10 mouse cellular contexts compared by ENCODE assay signal in genomic region chr4:155245770-155246492, GRCm38 (mm10). TPM values are rescaled to one million over a fixed set of nuclear protein-coding genes. Genes with fewer than 3 reads are reported as not detected.
DNase-seq lines count a peak whose midpoint lies in the region; ATAC-seq and TF ChIP-seq lines count a peak whose summit lies in the region.
"Had no signal": no experiment of that assay in that cellular context is flagged by ENCODE, and none has a peak within 500 bp of the region (broad histone marks: within the 10 kb centered on the region; RNA-seq: fewer than 3 reads in every experiment).

No protein-coding gene starts in this region.

- ATAC-seq in lung, postnatal 0 days = no peak
- no peak for ATAC-seq in embryonic facial prominence, embryonic 14.5 days (ENCODE audit: low read depth)
- no peak for ATAC-seq in limb, embryonic 13.5 days (ENCODE audit: low FRiP score, low read depth)

- peaks cover 35% of the 10 kb centered on the region for H3K4me1 ChIP-seq in heart, embryonic 10.5 days
- peaks cover 6% of the 10 kb centered on the region for H3K4me1 ChIP-seq in lung, postnatal 0 days (ENCODE audit: insufficient read depth, low read depth, low read length)
- H3K4me1 ChIP-seq in embryonic facial prominence, embryonic 14.5 days (ENCODE audit: control insufficient read depth, insufficient read depth, low read length) = peaks cover 6% of the 10 kb centered on the region; the same call in 1 of the 2 replicates
- H3K4me1 ChIP-seq in limb, embryonic 13.5 days = peaks cover 30% of the 10 kb centered on the region

- H3K4me2 ChIP-seq in lung, postnatal 0 days (replicated peaks; ENCODE audit: low read depth, low read length) = no peak overlapping the region
- no peak overlapping the region for H3K4me2 ChIP-seq in embryonic facial prominence, embryonic 14.5 days (ENCODE audit: low read depth, low read length)
- H3K4me2 ChIP-seq in limb, embryonic 13.5 days (replicated peaks) = no peak overlapping the region
- H3K4me2 ChIP-seq: liver, embryonic 13.5 days had no signal

- peak overlapping the region; percentile 43 for H3K27ac ChIP-seq in heart, embryonic 10.5 days
- H3K27ac ChIP-seq in lung, postnatal 0 days (ENCODE audit: low read length) = no peak overlapping the region
- H3K27ac ChIP-seq in embryonic facial prominence, embryonic 14.5 days (replicated peaks; ENCODE audit: low read depth, low read length) = no peak overlapping the region
- peak overlapping the region; percentile 61; the same call in 1 of the 2 replicates for H3K27ac ChIP-seq in limb, embryonic 13.5 days
- H3K27ac ChIP-seq: liver, embryonic 13.5 days had no signal

- TF ChIP-seq EP300 in lung, postnatal 0 days (IDR thresholded peaks at IDR 0.05) = no peak

- WGBS in heart, embryonic 10.5 days = 65% methylated on average over 6 of the region's 6 CpGs
- WGBS in lung, postnatal 0 days = 49% methylated on average over 6 of the region's 6 CpGs
- 47% methylated on average over 6 of the region's 6 CpGs for WGBS in embryonic facial prominence, embryonic 14.5 days
- 50% methylated on average over 6 of the region's 6 CpGs for WGBS in limb, embryonic 13.5 days

- H3K9me3 ChIP-seq in heart, embryonic 10.5 days = no peaks in the 10 kb centered on the region
- H3K9me3 ChIP-seq in lung, postnatal 0 days (ENCODE audit: low read length) = no peaks in the 10 kb centered on the region
- no peaks in the 10 kb centered on the region for H3K9me3 ChIP-seq in embryonic facial prominence, embryonic 14.5 days (ENCODE audit: control insufficient read depth, low read length)
- H3K9me3 ChIP-seq in limb, embryonic 13.5 days = peaks cover 4% of the 10 kb centered on the region; the same call in 1 of the 2 replicates
- H3K9me3 ChIP-seq: liver, embryonic 13.5 days had no signal

- no peak overlapping the region for H3K9ac ChIP-seq in lung, postnatal 0 days (replicated peaks; ENCODE audit: low read depth)
- H3K9ac ChIP-seq in embryonic facial prominence, embryonic 14.5 days (ENCODE audit: low read depth, low read length) = peak overlapping the region; percentile 25; the same call in 1 of the 2 replicates
- H3K9ac ChIP-seq in limb, embryonic 13.5 days = peak overlapping the region; percentile 43
- H3K9ac ChIP-seq: liver, embryonic 13.5 days had no signal

- H3K27me3 ChIP-seq in heart, embryonic 10.5 days (ENCODE audit: insufficient read depth, poor library complexity, severe bottlenecking) = no peaks in the 10 kb centered on the region
- no peaks in the 10 kb centered on the region for H3K27me3 ChIP-seq in lung, postnatal 0 days (replicated peaks; ENCODE audit: insufficient read depth, low read length)
- H3K27me3 ChIP-seq in embryonic facial prominence, embryonic 14.5 days (replicated peaks; ENCODE audit: control insufficient read depth, insufficient read depth, low read length) = no peaks in the 10 kb centered on the region
- H3K27me3 ChIP-seq in limb, embryonic 13.5 days = no peaks in the 10 kb centered on the region

- H3K36me3 ChIP-seq in heart, embryonic 10.5 days = no peaks in the 10 kb centered on the region
- no peaks in the 10 kb centered on the region for H3K36me3 ChIP-seq in lung, postnatal 0 days (ENCODE audit: insufficient read depth, low read length)
- no peaks in the 10 kb centered on the region for H3K36me3 ChIP-seq in embryonic facial prominence, embryonic 14.5 days (ENCODE audit: control insufficient read depth, insufficient read depth, low read length)
- no peaks in the 10 kb centered on the region for H3K36me3 ChIP-seq in limb, embryonic 13.5 days
- H3K36me3 ChIP-seq: liver, embryonic 13.5 days had no signal

- TF ChIP-seq CTCF in lung, postnatal 0 days (IDR thresholded peaks at IDR 0.05) = no peak

- H3K4me3 ChIP-seq in heart, embryonic 10.5 days = no peak overlapping the region
- H3K4me3 ChIP-seq in lung, postnatal 0 days (ENCODE audit: low read depth, low read length) = no peak overlapping the region
- no peak overlapping the region for H3K4me3 ChIP-seq in embryonic facial prominence, embryonic 14.5 days (ENCODE audit: low read depth, low read length)
- H3K4me3 ChIP-seq in limb, embryonic 13.5 days = no peak overlapping the region
- H3K4me3 ChIP-seq: liver, embryonic 13.5 days had no signal

- no peak for DNase-seq in heart, embryonic 10.5 days (ENCODE audit: low spot score)
- no peak for DNase-seq in heart, adult 9 months (ENCODE audit: low spot score in 2 of 2)
- DNase-seq in lung, postnatal 0 days (ENCODE audit: low spot score) = peak; percentile 12
- no peak for DNase-seq in lung, adult 18-20 months
- no peak for DNase-seq in embryonic facial prominence, embryonic 14.5 days (ENCODE audit: low spot score)
- DNase-seq in layer of hippocampus, adult 18-20 months (ENCODE audit: low spot score in 2 of 2) = no peak
- DNase-seq in embryo, embryonic 10 days (ENCODE audit: low spot score) = no peak
- DNase-seq: liver, embryonic 13.5 days; thymus, adult 2 months had no signal

RNA-seq across cellular contexts. Expression of gene Faap20, which starts 3.7 kb away (rescaled TPM):
- polyA plus RNA-seq in heart, embryonic 10.5 days (2016; fragmentation: Nextera tagmentation; extraction: Ambion mirVana) = 77.0 and 87.4 TPM in 2 replicates
- 61.4 and 66.6 TPM in 2 replicates for polyA plus RNA-seq in lung, postnatal 0 days (2015; fragmentation: Nextera tagmentation; extraction: Ambion mirVana)
- polyA plus RNA-seq in embryonic facial prominence, embryonic 14.5 days (2014; fragmentation: Nextera tagmentation; extraction: Ambion mirVana) = 66.1 and 68.5 TPM in 2 replicates
- 92.1 and 97.8 TPM in 2 replicates for polyA plus RNA-seq in limb, embryonic 13.5 days (2015; fragmentation: Nextera tagmentation; extraction: Ambion mirVana)
- total RNA-seq in layer of hippocampus, adult 18-20 months (2021) = 10 to 100 TPM; 27.5 to 31.8 TPM

RNA-seq across cellular contexts. Expression of gene Ski, which starts 23.5 kb away (rescaled TPM):
- 7.5 and 11.3 TPM in 2 replicates for polyA plus RNA-seq in heart, embryonic 10.5 days (2016; fragmentation: Nextera tagmentation; extraction: Ambion mirVana)
- polyA plus RNA-seq in lung, postnatal 0 days (2015; fragmentation: Nextera tagmentation; extraction: Ambion mirVana) = 22.6 and 23.2 TPM in 2 replicates
- polyA plus RNA-seq in embryonic facial prominence, embryonic 14.5 days (2014; fragmentation: Nextera tagmentation; extraction: Ambion mirVana) = 34.1 and 34.9 TPM in 2 replicates
- 24.4 and 24.8 TPM in 2 replicates for polyA plus RNA-seq in limb, embryonic 13.5 days (2015; fragmentation: Nextera tagmentation; extraction: Ambion mirVana)
- 100 to 1,000 TPM; 136 to 138 TPM for total RNA-seq in layer of hippocampus, adult 18-20 months (2021)

Comparison
In these comparisons a context has a peak if more than half of its experiments do, and no peak if none do; other contexts are left out.
1. H3K27ac ChIP-seq: peak in heart, embryonic 10.5 days (single experiment) and limb, embryonic 13.5 days (single experiment); none in lung, postnatal 0 days (single experiment) and embryonic facial prominence, embryonic 14.5 days (single experiment).